Mouse (Mus musculus): ENCODE measurements around the gene Zfp93.

Gene Zfp93

GRCm38 (mm10) chr7:24291387-24292090 is 21.3 kb downstream of the Zfp93 start:
- DNase-seq (ENCODE audit: low read depth, low spot score), result no peak

- DNase-seq (ENCODE audit: low read depth, low spot score), result no peak
Measured at GRCm38 (mm10) chr7:24293061-24293851, 23.0 kb downstream of the Zfp93 start.

- DNase-seq (ENCODE audit: low read depth, low spot score), result no peak
Measured at GRCm38 (mm10) chr7:24294763-24295162, 24.5 kb downstream of the Zfp93 start.

GRCm38 (mm10) chr7:24295376-24295775 is 25.2 kb downstream of the Zfp93 start:
- no peak for DNase-seq (ENCODE audit: low read depth, low spot score)

- no peak for DNase-seq (ENCODE audit: low read depth, low spot score)
Measured at GRCm38 (mm10) chr7:24296386-24296785, 26.2 kb downstream of the Zfp93 start.

GRCm38 (mm10) chr7:24297361-24298095 is 27.3 kb downstream of the Zfp93 start:
- DNase-seq (ENCODE audit: low read depth, low spot score), result no peak

- no peak for DNase-seq (ENCODE audit: low read depth, low spot score)
Measured at GRCm38 (mm10) chr7:24298635-24298972, 28.4 kb downstream of the Zfp93 start.

GRCm38 (mm10) chr7:24298973-24299708 is 28.9 kb downstream of the Zfp93 start:
- peak; percentile 94 for DNase-seq (ENCODE audit: low read depth, low spot score)

GRCm38 (mm10) chr7:24299823-24300481 is 29.7 kb downstream of the Zfp93 start:
- peak; percentile 18 for DNase-seq (ENCODE audit: low read depth, low spot score)

GRCm38 (mm10) chr7:24300771-24301282 is 30.6 kb downstream of the Zfp93 start, which contains the start of gene Zfp61:
Gene Zfp61 (minus strand): TSS chr7:24301232.
- DNase-seq (ENCODE audit: low read depth, low spot score), result peak; percentile 44

- DNase-seq (ENCODE audit: low read depth, low spot score), result no peak
Measured at GRCm38 (mm10) chr7:24315726-24316566, 45.7 kb downstream of the Zfp93 start.

- peak; percentile 96 for DNase-seq (ENCODE audit: low read depth, low spot score)
Measured at GRCm38 (mm10) chr7:24316567-24317092, 46.4 kb downstream of the Zfp93 start, which contains the start of gene Zfp94. Gene Zfp94 (minus strand): TSS chr7:24316666.

- no peak for DNase-seq (ENCODE audit: low read depth, low spot score)
Measured at GRCm38 (mm10) chr7:24318942-24319341, 48.7 kb downstream of the Zfp93 start.

- DNase-seq (ENCODE audit: low read depth, low spot score), result no peak
Measured at GRCm38 (mm10) chr7:24322593-24322992, 52.4 kb downstream of the Zfp93 start.

- DNase-seq (ENCODE audit: low read depth, low spot score), result no peak
Measured at GRCm38 (mm10) chr7:24325197-24325596, 55.0 kb downstream of the Zfp93 start.

GRCm38 (mm10) chr7:24325675-24326128 is 55.5 kb downstream of the Zfp93 start:
- peak; percentile 43 for DNase-seq (ENCODE audit: low read depth, low spot score)

- DNase-seq (ENCODE audit: low read depth, low spot score), result no peak
Measured at GRCm38 (mm10) chr7:24326273-24327135, 56.3 kb downstream of the Zfp93 start.
